Mouse (Mus musculus) liver, adult 2 months (tissue): ENCODE results near the gene Scaf1. TPM values are rescaled to one million over a fixed set of nuclear protein-coding genes. Genes with fewer than 3 reads are reported as not detected.

Experiments used
- DNase-seq: peaks from one replicate; pipeline ENCODE4 v3.0.0-alpha.2; 2011; ENCODE audit warnings: low read depth, low spot score; ENCODE audit errors: extremely low read depth
- H3K27ac ChIP-seq: fragments of 200-500 bp; replicated peaks from 2 replicates; pipeline ENCODE4 v1.5.1; 2012; ENCODE audit warnings: low read depth, mild to moderate bottlenecking, control low read depth, inconsistent platforms, low read length; ENCODE audit not compliant: insufficient read depth
- H3K27me3 ChIP-seq: fragments of 200-500 bp; 2 replicates; pipeline ENCODE4 v1.6.1; 2012; ENCODE audit warnings: mild to moderate bottlenecking, moderate library complexity, low read length, inconsistent platforms; ENCODE audit not compliant: control insufficient read depth, insufficient read depth
- H3K36me3 ChIP-seq: fragments of 200-500 bp; 2 replicates; pipeline ENCODE4 v1.6.1; 2012; ENCODE audit warnings: low read length, inconsistent platforms; ENCODE audit not compliant: control insufficient read depth, insufficient read depth
- H3K4me1 ChIP-seq: fragments of 200-500 bp; 2 replicates; pipeline ENCODE4 v1.6.1; 2011; ENCODE audit warnings: low read length; ENCODE audit not compliant: control insufficient read depth, insufficient read depth
- H3K4me3 ChIP-seq: fragments of 200-500 bp; 2 replicates; pipeline ENCODE4 v1.5.1; 2011; ENCODE audit warnings: low read depth, mild to moderate bottlenecking, control low read depth, low read length, moderate library complexity; ENCODE audit not compliant: insufficient read depth
- H3K79me2 ChIP-seq: fragments of 200-500 bp; 2 replicates; pipeline ENCODE4 v1.6.1; 2012; ENCODE audit warnings: inconsistent platforms, mild to moderate bottlenecking, low read length, moderate library complexity; ENCODE audit not compliant: control insufficient read depth, insufficient read depth
- H3K9ac ChIP-seq: fragments of 200-500 bp; 2 replicates; pipeline ENCODE4 v1.6.1; 2012; ENCODE audit warnings: low read depth, mild to moderate bottlenecking, control low read depth, inconsistent platforms, low read length
- CTCF ChIP-seq: fragments of 200-500 bp; IDR thresholded peaks from 2 replicates; pipeline ENCODE4 v1.5.1; 2011; ENCODE audit warnings: low read depth, low read length, control low read depth
- POLR2A ChIP-seq: fragments of 200-500 bp; IDR thresholded peaks from 2 replicates; pipeline ENCODE4 v1.6.1; 2011; ENCODE audit warnings: low read length, control low read depth; ENCODE audit not compliant: insufficient read depth; ENCODE audit errors: extremely low read depth
- WGBS: fragments of 180-500 bp; shearing (Covaris S2); methylation state at CpG from one replicate; pipeline ENCODE4 v1.1.7; 2018; 5-methylcytosine and 5-hydroxymethylcytosine counted together
- polyA plus RNA-seq: library from polyadenylated mRNA; depleted of rRNA; stranded (reverse); fragments of >200 nt; gene quantifications from 2 replicates; pipeline ENCODE4 v1.2.3, GENCODE M21; 2012
- total RNA-seq: library from RNA; depleted of rRNA; stranded (reverse); fragments of >200 nt; gene quantifications from 2 replicates; pipeline ENCODE4 v1.2.3, GENCODE M21; 2014

The Scaf1 gene
- total and polyA plus RNA-seq, 2 experiments = 4.4 to 31.8 TPM

- Histone ChIP-seq H3K4me1 (peaks cover 6% of the 10 kb centered on the region; the same call in 1 of the 2 replicates), H3K27me3 (no peaks in the 10 kb centered on the region), H3K27ac (no peak overlapping the region), H3K9ac (no peak overlapping the region), H3K79me2 (0 out of 2 replicates have a peak, but pooled peaks cover 3% of the 10 kb centered on the region), H3K36me3 (peaks cover 11% of the 10 kb centered on the region; the same call in 1 of the 2 replicates), H3K4me3 (no peak overlapping the region)
- TF ChIP-seq POLR2A (no peak), CTCF (no peak)
- no peak for DNase-seq
- 77% methylated on average over 21 of the region's 21 CpGs for WGBS
These were observed 15.5 kb downstream of the Scaf1 start for GRCm38 (mm10) chr7:45000539-45001114.

- Histone ChIP-seq H3K27ac (no peak overlapping the region; the same call in 1 of the 2 replicates), H3K36me3 (peaks cover 11% of the 10 kb centered on the region; the same call in 1 of the 2 replicates), H3K4me1 (peaks cover 6% of the 10 kb centered on the region; the same call in 1 of the 2 replicates), H3K79me2 (0 out of 2 replicates have a peak, but pooled peaks cover 3% of the 10 kb centered on the region), H3K27me3 (no peaks in the 10 kb centered on the region), H3K9ac (no peak overlapping the region), H3K4me3 (no peak overlapping the region)
- TF ChIP-seq POLR2A (no peak), CTCF (no peak)
- WGBS = 71% methylated on average over 11 of the region's 11 CpGs
- DNase-seq = no peak
These were observed 16.4 kb downstream of the Scaf1 start for GRCm38 (mm10) chr7:44999753-45000152.

GRCm38 (mm10) chr7:44998501-44998955 lies 17.6 kb downstream of the Scaf1 start, which contains the start of gene Bcl2l12:
TSS of gene Bcl2l12 (minus strand) at chr7:44998712.
- Histone ChIP-seq H3K27me3 (no peaks in the 10 kb centered on the region), H3K79me2 (0 out of 2 replicates have a peak, but pooled peaks cover 3% of the 10 kb centered on the region), H3K36me3 (peaks cover 11% of the 10 kb centered on the region; the same call in 1 of the 2 replicates), H3K9ac (peak within 1 kb of the TSS; percentile 76), H3K27ac (peak within 1 kb of the TSS; percentile 83), H3K4me3 (peak within 1 kb of the TSS; percentile 80), H3K4me1 (peaks cover 6% of the 10 kb centered on the region; the same call in 1 of the 2 replicates)
- under 1% methylated on average over 18 of the region's 18 CpGs for WGBS
- DNase-seq = peak; percentile 87
- TF ChIP-seq POLR2A (peak; percentile 55; the same call in 1 of the 2 replicates), CTCF (no peak)

- H3K9ac ChIP-seq = peak overlapping the region; percentile 76
- H3K79me2 ChIP-seq = 0 out of 2 replicates have a peak, but pooled peaks cover 3% of the 10 kb centered on the region
- TF ChIP-seq POLR2A = no peak
- no peak for TF ChIP-seq CTCF
- peak; percentile 55 for DNase-seq
- WGBS = 2% methylated on average over 15 of the region's 15 CpGs
- peak overlapping the region; percentile 80 for H3K4me3 ChIP-seq
- H3K27me3 ChIP-seq = no peaks in the 10 kb centered on the region
- peak overlapping the region; percentile 83 for H3K27ac ChIP-seq
- H3K4me1 ChIP-seq = peaks cover 6% of the 10 kb centered on the region; the same call in 1 of the 2 replicates
- peaks cover 10% of the 10 kb centered on the region; the same call in 1 of the 2 replicates for H3K36me3 ChIP-seq
These were observed 18.2 kb downstream of the Scaf1 start for GRCm38 (mm10) chr7:44997940-44998428.

- H3K4me1 ChIP-seq = peaks cover 6% of the 10 kb centered on the region; the same call in 1 of the 2 replicates
These were observed 18.8 kb downstream of the Scaf1 start, which contains the start of gene Irf3 for GRCm38 (mm10) chr7:44997231-44997939. TSS of gene Irf3 (plus strand) at chr7:44997648.

More at GRCm38 (mm10) chr7:44997231-44997939, 18.8 kb downstream of the Scaf1 start, which contains the start of gene Irf3:
- Histone ChIP-seq H3K36me3 (peaks cover 10% of the 10 kb centered on the region; the same call in 1 of the 2 replicates), H3K9ac (peak within 1 kb of the TSS; percentile 88), H3K27ac (peak within 1 kb of the TSS; percentile 90), H3K79me2 (0 out of 2 replicates have a peak, but pooled peaks cover under 1% of the 10 kb centered on the region), H3K4me3 (peak within 1 kb of the TSS; percentile 83), H3K27me3 (no peaks in the 10 kb centered on the region)
- DNase-seq = peak; percentile 93
- under 1% methylated on average over 43 of the region's 43 CpGs for WGBS
- TF ChIP-seq CTCF (no peak), POLR2A (0 out of 2 replicates have a peak, but pooled peaks have one; percentile 60)
